Mouse (Mus musculus): Measurements from ENCODE around the gene Grap. TPM values are rescaled to one million over a fixed set of nuclear protein-coding genes. Genes with fewer than 3 reads are reported as not detected.

Grap gene
- polyA plus RNA-seq, 1 experiment from 2014 or later = 7.3 TPM

DNA sequence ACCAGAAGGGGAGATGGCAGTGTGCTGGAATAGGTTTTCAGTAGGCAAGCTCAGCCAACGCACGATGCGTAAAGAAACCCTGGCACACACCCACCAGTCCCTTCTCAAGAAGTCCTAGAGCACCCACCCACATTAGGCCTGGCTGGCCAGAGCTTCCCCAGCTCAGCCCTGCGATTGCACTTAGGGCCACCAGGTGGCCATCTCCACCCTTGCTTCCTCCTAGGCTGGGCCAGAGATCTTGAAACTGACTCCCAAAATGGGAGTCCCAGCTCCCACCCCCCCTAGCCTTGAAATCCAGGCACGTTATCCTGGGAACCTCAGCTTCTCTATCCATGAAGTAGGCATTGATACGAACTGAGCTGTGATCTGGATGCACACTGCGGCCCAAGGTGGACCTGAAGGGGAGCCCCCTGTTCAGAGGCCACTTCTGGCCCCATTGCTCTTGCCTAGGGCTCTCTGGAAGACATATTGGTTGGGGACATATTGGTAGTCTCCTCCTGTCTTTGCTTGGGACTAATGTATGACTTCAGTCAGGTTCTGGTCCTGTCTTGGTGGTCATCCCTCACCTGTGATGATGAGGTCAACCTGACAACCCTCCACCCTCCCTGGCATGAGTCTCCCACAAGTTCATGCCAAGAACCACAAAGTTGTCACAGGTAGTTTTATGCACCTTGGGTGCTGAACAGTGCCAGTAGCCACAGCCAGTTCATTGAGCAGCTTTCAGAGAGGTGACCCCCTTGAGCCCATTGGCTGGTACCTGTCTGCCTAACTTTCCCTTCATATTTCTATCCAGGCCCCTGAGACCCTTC is 13.1 kb downstream of the Grap start:
- Histone ChIP-seq H3K4me3 (no peak overlapping the region), H3K9me3 (replicated peaks) (no peaks in the 10 kb centered on the region)
- 46% methylated on average over 7 of the region's 7 CpGs for WGBS

GRCm38 (mm10) chr11:61667248-61667647 is 14.2 kb downstream of the Grap start:
- no peaks in the 10 kb centered on the region for H3K9me3 ChIP-seq (replicated peaks)
- no peak overlapping the region for H3K9ac ChIP-seq
- H3K36me3 ChIP-seq = no peaks in the 10 kb centered on the region
- peaks cover 3% of the 10 kb centered on the region; the same call in 1 of the 2 replicates for H3K27me3 ChIP-seq
- no peak for ATAC-seq (ENCODE audit: low FRiP score)
- H3K4me2 ChIP-seq (replicated peaks) = no peak overlapping the region
- WGBS = 82% methylated on average over 5 of the region's 5 CpGs
- H3K4me3 ChIP-seq = no peak overlapping the region
- H3K27ac ChIP-seq = no peak overlapping the region
- 0 out of 2 replicates have a peak, but pooled peaks cover 3% of the 10 kb centered on the region for H3K4me1 ChIP-seq

More for the DNA sequence above, 13.1 kb downstream of the Grap start:
- no peaks in the 10 kb centered on the region for H3K27me3 ChIP-seq
- H3K4me2 ChIP-seq (replicated peaks) = no peak overlapping the region
- H3K27ac ChIP-seq = no peak overlapping the region
- ATAC-seq (ENCODE audit: low FRiP score) = no peak
- H3K4me1 ChIP-seq = no peaks in the 10 kb centered on the region
- no peaks in the 10 kb centered on the region for H3K36me3 ChIP-seq
- no peak overlapping the region for H3K9ac ChIP-seq

DNA sequence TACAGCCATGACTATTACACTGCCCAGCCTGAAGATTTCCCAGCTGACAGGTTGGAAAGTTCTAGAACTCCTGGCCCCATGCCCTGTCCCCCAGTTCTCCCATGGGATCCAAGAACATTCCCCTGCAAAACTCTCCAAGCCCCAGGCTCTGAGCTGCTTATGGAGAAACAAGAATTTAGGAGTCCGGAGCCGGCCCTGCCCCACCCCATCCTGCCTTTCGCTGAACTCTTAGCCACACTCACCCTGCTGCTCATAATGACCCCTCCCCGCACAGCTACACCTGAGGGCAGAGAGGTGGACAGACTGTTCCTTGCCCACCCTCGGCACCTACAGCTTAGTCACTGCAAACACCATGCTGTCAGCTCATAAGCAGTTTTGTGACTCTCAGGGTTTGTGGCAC is 14.7 kb downstream of the Grap start:
- no peaks in the 10 kb centered on the region for H3K9me3 ChIP-seq (replicated peaks)
- no peaks in the 10 kb centered on the region for H3K36me3 ChIP-seq
- H3K4me3 ChIP-seq = no peak overlapping the region
- WGBS = 84% methylated on average over 5 of the region's 5 CpGs
- no peak overlapping the region for H3K9ac ChIP-seq
- no peak for ATAC-seq (ENCODE audit: low FRiP score)
- 0 out of 2 replicates have a peak, but pooled peaks cover 3% of the 10 kb centered on the region for H3K4me1 ChIP-seq
- peaks cover 3% of the 10 kb centered on the region; the same call in 1 of the 2 replicates for H3K27me3 ChIP-seq
- no peak overlapping the region for H3K4me2 ChIP-seq (replicated peaks)
- no peak overlapping the region for H3K27ac ChIP-seq

GRCm38 (mm10) chr11:61669492-61670490 is 16.7 kb downstream of the Grap start:
- 80% methylated on average over 14 of the region's 14 CpGs for WGBS

DNA sequence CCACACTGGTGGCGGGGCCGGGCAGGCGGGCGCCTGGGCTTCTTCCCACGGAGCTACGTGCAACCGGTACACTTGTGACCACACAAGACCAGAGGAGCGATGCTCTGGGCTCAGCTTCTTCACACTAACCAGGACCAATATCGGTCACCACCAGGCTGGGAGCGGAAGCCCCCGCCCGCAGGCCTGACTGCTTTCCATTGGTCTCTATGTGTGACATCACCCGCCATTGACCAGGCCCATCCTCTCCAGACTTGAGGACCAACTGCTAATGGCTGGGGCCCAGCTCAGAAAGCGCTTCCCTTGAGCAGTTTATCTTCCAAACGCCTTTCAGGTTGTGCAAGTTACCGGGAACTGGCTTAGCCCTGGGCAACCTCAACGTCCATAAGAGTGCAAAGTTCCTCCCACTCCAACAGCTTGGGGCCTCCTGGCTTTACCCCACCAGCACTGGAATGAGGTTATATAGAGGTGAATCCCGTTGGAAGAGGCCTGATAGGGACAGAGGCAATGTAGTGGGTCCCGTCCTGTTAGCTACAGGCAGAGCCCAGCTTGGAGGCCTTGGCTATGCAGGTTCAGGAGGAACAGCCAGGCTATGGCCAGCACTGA is 18.8 kb downstream of the Grap start:
- Histone ChIP-seq H3K9me3 (replicated peaks) (no peaks in the 10 kb centered on the region), H3K36me3 (no peaks in the 10 kb centered on the region), H3K27ac (no peak overlapping the region), H3K27me3 (peaks cover 10% of the 10 kb centered on the region; the same call in 1 of the 2 replicates), H3K4me3 (no peak overlapping the region), H3K4me2 (replicated peaks) (0 out of 2 replicates have a peak overlapping the region, but pooled peaks have one; percentile 1), H3K4me1 (peaks cover 17% of the 10 kb centered on the region), H3K9ac (no peak overlapping the region)
- WGBS = 70% methylated on average over 19 of the region's 19 CpGs
- ATAC-seq (ENCODE audit: low FRiP score) = no peak

More at GRCm38 (mm10) chr11:61669492-61670490, 16.7 kb downstream of the Grap start:
- Histone ChIP-seq H3K27ac (no peak overlapping the region), H3K36me3 (no peaks in the 10 kb centered on the region), H3K27me3 (peaks cover 10% of the 10 kb centered on the region; the same call in 1 of the 2 replicates), H3K4me3 (no peak overlapping the region), H3K9me3 (replicated peaks) (no peaks in the 10 kb centered on the region), H3K9ac (no peak overlapping the region), H3K4me1 (peaks cover 10% of the 10 kb centered on the region), H3K4me2 (replicated peaks) (no peak overlapping the region)
- no peak for ATAC-seq (ENCODE audit: low FRiP score)

GRCm38 (mm10) chr11:61673686-61674085 is 20.6 kb downstream of the Grap start:
- Histone ChIP-seq H3K36me3 (no peaks in the 10 kb centered on the region), H3K9me3 (replicated peaks) (no peaks in the 10 kb centered on the region), H3K4me2 (replicated peaks) (no peak overlapping the region), H3K4me1 (peaks cover 17% of the 10 kb centered on the region), H3K4me3 (no peak overlapping the region), H3K27me3 (peaks cover 10% of the 10 kb centered on the region; the same call in 1 of the 2 replicates), H3K27ac (no peak overlapping the region), H3K9ac (no peak overlapping the region)
- ATAC-seq (ENCODE audit: low FRiP score) = no peak
- WGBS = 25% methylated on average over 8 of the region's 8 CpGs

GRCm38 (mm10) chr11:61674151-61674838 is 21.2 kb downstream of the Grap start:
- Histone ChIP-seq H3K4me2 (replicated peaks) (peak overlapping the region; percentile 21), H3K9ac (no peak overlapping the region), H3K9me3 (replicated peaks) (no peaks in the 10 kb centered on the region), H3K4me3 (no peak overlapping the region), H3K27ac (no peak overlapping the region), H3K36me3 (no peaks in the 10 kb centered on the region), H3K4me1 (peaks cover 17% of the 10 kb centered on the region), H3K27me3 (peaks cover 10% of the 10 kb centered on the region; the same call in 1 of the 2 replicates)
- ATAC-seq (ENCODE audit: low FRiP score) = peak; percentile 60
- WGBS = 20% methylated on average over 19 of the region's 19 CpGs

GRCm38 (mm10) chr11:61674839-61675159 is 21.7 kb downstream of the Grap start:
- H3K4me3 ChIP-seq = no peak overlapping the region
- no peaks in the 10 kb centered on the region for H3K36me3 ChIP-seq

DNA sequence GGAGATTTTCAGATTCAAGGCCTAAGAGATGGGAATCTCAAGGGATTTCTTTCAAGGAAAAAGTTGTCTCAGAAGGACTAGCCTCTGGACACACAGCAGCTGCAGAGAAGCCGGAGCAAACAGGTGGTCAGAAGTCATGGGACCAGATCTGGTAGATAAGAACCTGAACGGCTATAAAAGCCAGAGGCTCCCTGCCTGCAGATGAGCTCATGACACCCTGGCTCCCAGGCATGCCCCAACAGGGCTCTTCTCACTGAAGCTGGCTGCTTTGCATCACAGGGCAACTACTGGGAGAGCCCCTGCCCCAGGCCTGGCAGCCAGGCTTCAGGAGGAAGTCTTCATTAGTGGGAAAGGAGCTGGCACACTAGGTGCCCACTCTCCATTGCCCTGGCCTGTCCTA is 22.3 kb downstream of the Grap start:
- Histone ChIP-seq H3K4me1 (peaks cover 17% of the 10 kb centered on the region), H3K4me2 (replicated peaks) (no peak overlapping the region), H3K9ac (no peak overlapping the region), H3K27me3 (peaks cover 10% of the 10 kb centered on the region; the same call in 1 of the 2 replicates), H3K4me3 (no peak overlapping the region), H3K36me3 (no peaks in the 10 kb centered on the region), H3K27ac (no peak overlapping the region), H3K9me3 (replicated peaks) (no peaks in the 10 kb centered on the region)
- 68% methylated on average over 2 of the region's 2 CpGs for WGBS
- no peak for ATAC-seq (ENCODE audit: low FRiP score)

More at GRCm38 (mm10) chr11:61674839-61675159, 21.7 kb downstream of the Grap start:
- Histone ChIP-seq H3K4me1 (peaks cover 17% of the 10 kb centered on the region), H3K9ac (no peak overlapping the region), H3K4me2 (replicated peaks) (peak overlapping the region; percentile 21), H3K27ac (no peak overlapping the region), H3K9me3 (replicated peaks) (no peaks in the 10 kb centered on the region), H3K27me3 (peaks cover 10% of the 10 kb centered on the region; the same call in 1 of the 2 replicates)
- ATAC-seq (ENCODE audit: low FRiP score) = peak; percentile 66
- WGBS = 2% methylated on average over 8 of the region's 8 CpGs

DNA sequence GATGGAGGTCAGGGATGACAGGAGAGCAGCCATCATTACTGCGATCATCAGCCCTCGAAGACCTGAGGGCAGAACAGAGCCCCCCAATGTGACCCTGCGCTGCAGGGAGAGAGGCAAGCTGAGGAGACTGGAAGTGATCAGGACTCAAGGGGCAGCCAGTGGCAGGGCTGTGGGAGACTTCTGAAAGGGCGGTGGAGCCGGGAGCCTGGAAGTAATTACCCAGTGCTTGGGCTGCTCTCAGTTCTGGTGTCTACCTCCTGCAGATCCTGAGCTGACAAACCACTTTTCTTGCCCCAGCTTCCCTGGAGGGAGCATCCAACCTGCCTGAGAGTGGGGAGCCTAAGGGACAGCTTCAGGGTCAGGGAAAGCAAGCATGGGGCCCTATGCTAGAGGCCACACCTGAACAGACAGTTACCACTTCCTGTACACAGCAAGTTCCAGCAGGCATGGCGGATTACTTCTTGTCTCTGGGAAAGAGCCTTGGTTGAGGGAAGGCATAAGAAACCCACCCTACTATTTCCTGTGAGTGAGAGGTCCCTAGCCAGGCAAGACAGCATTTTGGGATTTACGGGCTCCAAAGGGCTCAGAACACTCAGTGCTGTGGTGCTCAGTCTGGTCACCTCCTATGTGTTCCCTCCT is 23.3 kb downstream of the Grap start:
- Histone ChIP-seq H3K27ac (no peak overlapping the region), H3K36me3 (no peaks in the 10 kb centered on the region), H3K4me2 (replicated peaks) (no peak overlapping the region), H3K4me3 (no peak overlapping the region), H3K4me1 (peaks cover 17% of the 10 kb centered on the region), H3K9me3 (replicated peaks) (no peaks in the 10 kb centered on the region), H3K9ac (no peak overlapping the region), H3K27me3 (peaks cover 10% of the 10 kb centered on the region; the same call in 1 of the 2 replicates)
- no peak for ATAC-seq (ENCODE audit: low FRiP score)
- 58% methylated on average over 7 of the region's 7 CpGs for WGBS

- Histone ChIP-seq H3K4me1 (peaks cover 15% of the 10 kb centered on the region), H3K9ac (no peak overlapping the region), H3K36me3 (no peaks in the 10 kb centered on the region), H3K9me3 (replicated peaks) (no peaks in the 10 kb centered on the region), H3K4me3 (no peak overlapping the region), H3K27me3 (peaks cover 8% of the 10 kb centered on the region), H3K27ac (no peak overlapping the region), H3K4me2 (replicated peaks) (no peak overlapping the region)
- WGBS = 85% methylated on average over 4 of the region's 4 CpGs
- ATAC-seq (ENCODE audit: low FRiP score) = no peak
Observed at GRCm38 (mm10) chr11:61677709-61678108, 24.6 kb downstream of the Grap start.
